In genomic region chrX:36534514-36534913, GRCm38 (mm10) we compare ENCODE assay signal across 9 mouse cellular contexts. TPM values are rescaled to one million over a fixed set of nuclear protein-coding genes. Genes with fewer than 3 reads are reported as not detected.
DNase-seq lines count a peak whose midpoint lies in the region; ATAC-seq lines count a peak whose summit lies in the region.
"Had no signal": no experiment of that assay in that cellular context is flagged by ENCODE, and none has a peak within 500 bp of the region (broad histone marks: within the 10 kb centered on the region; RNA-seq: fewer than 3 reads in every experiment).

No protein-coding gene starts in this region.

- no peaks in the 10 kb centered on the region for H3K9me3 ChIP-seq in heart, embryonic 11.5 days (replicated peaks; ENCODE audit: control insufficient read depth, low read length)
- no peaks in the 10 kb centered on the region for H3K9me3 ChIP-seq in kidney, embryonic 16.5 days (ENCODE audit: low read length)
- H3K9me3 ChIP-seq in liver, embryonic 11.5 days (ENCODE audit: control insufficient read depth, low read length), result no peaks in the 10 kb centered on the region
- H3K9me3 ChIP-seq: lung, embryonic 15.5 days had no signal

- peak; percentile 58 to 89 for DNase-seq in heart, adult 18-20 months
- DNase-seq in cerebellum, adult 11 months, result peak; percentile 64
- peak; percentile 40 to 74 for DNase-seq in frontal cortex, postnatal 14 days (ENCODE audit: low spot score in 2 of 2)
- DNase-seq in liver, embryonic 11.5 days (ENCODE audit: low spot score), result peak; percentile 43
- DNase-seq in ovary, adult 18-20 months (ENCODE audit: low spot score), result peak; percentile 25
- DNase-seq in thymus, postnatal 0 days (ENCODE audit: low spot score), result peak; percentile 34

- H3K9ac ChIP-seq in heart, embryonic 11.5 days (ENCODE audit: low read depth, low read length), result no peak overlapping the region
- no peak overlapping the region for H3K9ac ChIP-seq in kidney, embryonic 16.5 days (replicated peaks; ENCODE audit: low read length)
- no peak overlapping the region for H3K9ac ChIP-seq in liver, embryonic 11.5 days (ENCODE audit: low read depth, low read length)
- H3K9ac ChIP-seq: lung, embryonic 15.5 days had no signal

- no peaks in the 10 kb centered on the region for H3K4me1 ChIP-seq in heart, embryonic 11.5 days (ENCODE audit: control insufficient read depth, insufficient read depth, low read length)
- no peaks in the 10 kb centered on the region for H3K4me1 ChIP-seq in kidney, embryonic 16.5 days (ENCODE audit: insufficient read depth, low read length)
- H3K4me1 ChIP-seq in liver, embryonic 11.5 days (replicated peaks; ENCODE audit: control insufficient read depth, insufficient read depth, low read length), result no peaks in the 10 kb centered on the region
- H3K4me1 ChIP-seq: lung, embryonic 15.5 days had no signal

- WGBS in heart, embryonic 11.5 days (ENCODE audit: insufficient replicate concordance), result 12% methylated on average over 4 of the region's 4 CpGs
- 20% methylated on average over 4 of the region's 4 CpGs for WGBS in kidney, embryonic 16.5 days
- 13% methylated on average over 4 of the region's 4 CpGs for WGBS in liver, embryonic 11.5 days

- no peak overlapping the region for H3K4me3 ChIP-seq in heart, embryonic 11.5 days (ENCODE audit: low read depth, low read length)
- H3K4me3 ChIP-seq in kidney, embryonic 16.5 days (ENCODE audit: low read length), result no peak overlapping the region
- H3K4me3 ChIP-seq in liver, embryonic 11.5 days (ENCODE audit: low read depth, low read length), result no peak overlapping the region
- H3K4me3 ChIP-seq: lung, embryonic 15.5 days had no signal

- H3K27ac ChIP-seq in heart, embryonic 11.5 days (ENCODE audit: low read depth, low read length), result no peak overlapping the region
- no peak overlapping the region for H3K27ac ChIP-seq in kidney, embryonic 16.5 days (ENCODE audit: low read length)
- H3K27ac ChIP-seq in liver, embryonic 11.5 days (ENCODE audit: low read depth, low read length), result no peak overlapping the region
- H3K27ac ChIP-seq: lung, embryonic 15.5 days had no signal

- no peak for ATAC-seq in heart, embryonic 11.5 days (replicated peaks; ENCODE audit: insufficient number of reproducible peaks, low FRiP score, low TSS enrichment)
- 0 out of 2 replicates have a peak, but pooled peaks have one; percentile 19 for ATAC-seq in kidney, embryonic 16.5 days (ENCODE audit: low FRiP score, low TSS enrichment)
- no peak for ATAC-seq in liver, embryonic 11.5 days (replicated peaks; ENCODE audit: low FRiP score)

- H3K27me3 ChIP-seq in heart, embryonic 11.5 days (ENCODE audit: control insufficient read depth, insufficient read depth, low read length), result no peaks in the 10 kb centered on the region
- H3K27me3 ChIP-seq in kidney, embryonic 16.5 days (ENCODE audit: insufficient read depth, low read length), result no peaks in the 10 kb centered on the region
- H3K27me3 ChIP-seq in liver, embryonic 11.5 days (replicated peaks; ENCODE audit: control insufficient read depth, insufficient read depth, low read length), result no peaks in the 10 kb centered on the region
- H3K27me3 ChIP-seq: lung, embryonic 15.5 days had no signal

- H3K4me2 ChIP-seq in heart, embryonic 11.5 days, result no peak overlapping the region
- H3K4me2 ChIP-seq in kidney, embryonic 16.5 days (replicated peaks; ENCODE audit: low read depth, low read length), result no peak overlapping the region
- no peak overlapping the region for H3K4me2 ChIP-seq in liver, embryonic 11.5 days
- H3K4me2 ChIP-seq: lung, embryonic 15.5 days had no signal

- no peaks in the 10 kb centered on the region for H3K36me3 ChIP-seq in heart, embryonic 11.5 days (ENCODE audit: control insufficient read depth, insufficient read depth, low read length)
- no peaks in the 10 kb centered on the region for H3K36me3 ChIP-seq in kidney, embryonic 16.5 days (ENCODE audit: insufficient read depth, low read length)
- H3K36me3 ChIP-seq in liver, embryonic 11.5 days (ENCODE audit: control insufficient read depth, insufficient read depth, low read length), result no peaks in the 10 kb centered on the region
- H3K36me3 ChIP-seq: lung, embryonic 15.5 days had no signal

RNA-seq across cellular contexts. Expression of gene Gm14569, which starts 42.9 kb away (rescaled TPM):
- not detected for total RNA-seq in heart, adult 18-20 months (2021)
- not detected in 2 replicates for polyA plus RNA-seq in heart, embryonic 11.5 days (2014; fragmentation: Nextera tagmentation; extraction: Ambion mirVana)
- polyA plus RNA-seq in kidney, embryonic 16.5 days (2015; fragmentation: Nextera tagmentation; extraction: Ambion mirVana), result not detected in 2 replicates
- polyA plus RNA-seq in liver, embryonic 11.5 days (2014; fragmentation: Nextera tagmentation; extraction: Ambion mirVana), result not detected in 2 replicates
- polyA plus RNA-seq in thymus, postnatal 0 days (2015; fragmentation: Nextera tagmentation; extraction: Ambion mirVana), result 0.03 TPM in 1 of 2 replicates, not detected in the other
- polyA plus RNA-seq: lung, embryonic 15.5 days had no signal
